Mouse (Mus musculus) liver, embryonic 14.5 days (tissue): ENCODE measurements around the gene Agbl4.

Experiments used
- CTCF ChIP-seq: IDR thresholded peaks from 2 replicates; pipeline ENCODE4 v1.5.1; 2016; ENCODE audit warnings: antibody characterized with exemption, low read depth, control low read depth
- EP300 ChIP-seq: IDR thresholded peaks from 2 replicates; pipeline ENCODE4 v1.6.1; 2016; ENCODE audit warnings: antibody characterized with exemption, low read depth

- TF ChIP-seq CTCF (no peak), EP300 (no peak)
Measured at GRCm38 (mm10) chr4:111200100-111200499, 802.6 kb downstream of the Agbl4 start.
